Mouse (Mus musculus) forebrain, embryonic 14.5 days (tissue): ENCODE results near the gene Ccdc85b. TPM values are rescaled to one million over a fixed set of nuclear protein-coding genes. Genes with fewer than 3 reads are reported as not detected.

ENCODE experiments used
- ATAC-seq: fragments of 200-750 bp; cut with Nextera tagmentation; 2 replicates; pipeline ENCODE4 v1.8.0; 2017; ENCODE audit warnings: mild to moderate bottlenecking, moderate library complexity
- DNase-seq: peaks from one replicate; pipeline ENCODE4 v3.0.0-alpha.2; 2015; ENCODE audit warnings: low spot score
- H3K27ac ChIP-seq: fragments of 300-500 bp; sonication (generic); 2 replicates; pipeline ENCODE4 v1.5.1; 2014; ENCODE audit warnings: low read depth, mild to moderate bottlenecking, control low read depth, low read length, moderate library complexity
- H3K27me3 ChIP-seq: fragments of 300-500 bp; sonication (generic); replicated peaks from 2 replicates; pipeline ENCODE4 v1.6.1; 2014; ENCODE audit warnings: low read length, control low read depth, mixed read lengths; ENCODE audit not compliant: control insufficient read depth, insufficient read depth
- H3K36me3 ChIP-seq: fragments of 300-500 bp; sonication (generic); 2 replicates; pipeline ENCODE4 v1.6.1; 2014; ENCODE audit warnings: low read length, control low read depth; ENCODE audit not compliant: control insufficient read depth, insufficient read depth
- H3K4me1 ChIP-seq: fragments of 300-500 bp; sonication (generic); 2 replicates; pipeline ENCODE4 v1.6.1; 2014; ENCODE audit warnings: antibody characterized with exemption, low read length, control low read depth; ENCODE audit not compliant: control insufficient read depth, insufficient read depth
- H3K4me2 ChIP-seq: fragments of 300-500 bp; sonication (generic); 2 replicates; pipeline ENCODE4 v1.6.1; 2014; ENCODE audit warnings: mild to moderate bottlenecking, control low read depth, low read length
- H3K4me3 ChIP-seq: fragments of 300-500 bp; sonication (generic); 2 replicates; pipeline ENCODE4 v1.5.1; 2014; ENCODE audit warnings: low read depth, low read length, control low read depth
- H3K9ac ChIP-seq: fragments of 300-500 bp; sonication (generic); 2 replicates; pipeline ENCODE4 v1.6.1; 2014; ENCODE audit warnings: mild to moderate bottlenecking, low read length, control low read depth, moderate library complexity
- H3K9me3 ChIP-seq: fragments of 300-500 bp; sonication (generic); replicated peaks from 2 replicates; pipeline ENCODE4 v1.6.1; 2016; ENCODE audit warnings: low read length, control low read depth, mixed read lengths; ENCODE audit not compliant: control insufficient read depth
- WGBS: fragments of 180-500 bp; shearing (Covaris S2); extraction: QIAGEN DNeasy Blood & Tissue Kit; methylation state at CpG from one replicate; pipeline ENCODE4 v1.1.7; 2014; 5-methylcytosine and 5-hydroxymethylcytosine counted together
- polyA plus RNA-seq: library from polyadenylated mRNA; unstranded; fragments of >200 nt; fragmentation: Nextera tagmentation; extraction: Ambion mirVana; gene quantifications from 2 replicates; pipeline ENCODE4 v1.2.1, GENCODE M21; 2014

The Ccdc85b gene
- polyA plus RNA-seq, 1 experiment from 2014 or later = 5.9 TPM

DNA sequence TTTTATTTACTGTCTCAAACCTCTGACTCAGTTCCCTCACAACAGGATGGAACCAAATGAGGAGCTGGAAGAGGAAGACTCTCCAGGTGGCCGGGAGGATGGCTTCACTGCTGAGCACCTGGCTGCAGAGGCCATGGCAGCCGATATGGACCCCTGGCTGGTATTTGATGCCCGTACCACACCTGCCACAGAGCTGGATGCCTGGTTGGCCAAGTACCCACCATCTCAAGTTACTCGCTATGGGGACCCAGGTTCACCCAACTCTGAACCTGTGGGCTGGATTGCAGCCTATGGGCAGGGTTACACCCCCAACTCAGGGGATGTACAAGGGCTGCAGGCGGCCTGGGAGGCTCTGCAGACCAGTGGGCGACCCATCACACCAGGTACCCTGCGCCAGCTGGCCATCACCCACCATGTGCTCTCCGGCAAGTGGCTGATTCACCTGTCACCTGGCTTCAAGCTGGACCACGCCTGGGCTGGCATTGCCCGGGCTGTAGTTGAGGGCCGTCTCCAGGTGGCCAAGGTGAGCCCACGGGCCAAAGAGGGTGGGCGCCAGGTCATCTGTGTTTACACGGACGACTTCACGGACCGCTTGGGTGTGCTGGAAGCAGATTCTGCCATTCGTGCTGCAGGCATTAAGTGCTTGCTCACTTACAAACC is 31.7 kb downstream of the Ccdc85b start:
- H3K9ac ChIP-seq = peak overlapping the region; percentile 94
- ATAC-seq (no peak), DNase-seq (no peak)
- no peaks in the 10 kb centered on the region for H3K9me3 ChIP-seq
- WGBS = 90% methylated on average over 18 of the region's 18 CpGs
- peaks cover 16% of the 10 kb centered on the region for H3K4me1 ChIP-seq
- H3K27me3 ChIP-seq = no peaks in the 10 kb centered on the region
- H3K27ac ChIP-seq = peak overlapping the region; percentile 89; the same call in 1 of the 2 replicates
- H3K4me2 ChIP-seq = peak overlapping the region; percentile 82
- H3K36me3 ChIP-seq = peaks cover 28% of the 10 kb centered on the region
- peak overlapping the region; percentile 88 for H3K4me3 ChIP-seq

- H3K27ac ChIP-seq = peak within 1 kb of the TSS; percentile 89
- H3K4me1 ChIP-seq = peaks cover 16% of the 10 kb centered on the region
- H3K9ac ChIP-seq = peak within 1 kb of the TSS; percentile 94
- under 1% methylated on average over 65 of the region's 87 CpGs for WGBS
- peak; percentile 94 for ATAC-seq
- DNase-seq = peak; percentile 98
- H3K4me2 ChIP-seq = peak within 1 kb of the TSS; percentile 82
- H3K27me3 ChIP-seq = no peaks in the 10 kb centered on the region
- H3K9me3 ChIP-seq = no peaks in the 10 kb centered on the region
- H3K36me3 ChIP-seq = peaks cover 37% of the 10 kb centered on the region
- peak within 1 kb of the TSS; percentile 88 for H3K4me3 ChIP-seq
Measured at GRCm38 (mm10) chr19:5424782-5425741, 32.6 kb downstream of the Ccdc85b start, which contains the start of the genes Drap1 and AI837181. TSS of gene Drap1 (minus strand) at chr19:5424979. TSS of gene AI837181 (plus strand) at chr19:5425144.

GRCm38 (mm10) chr19:5424092-5424781 is 33.5 kb downstream of the Ccdc85b start:
- Histone ChIP-seq H3K4me2 (peak overlapping the region; percentile 71), H3K4me3 (peak overlapping the region; percentile 88), H3K9me3 (no peaks in the 10 kb centered on the region), H3K4me1 (peaks cover 16% of the 10 kb centered on the region), H3K9ac (peak overlapping the region; percentile 84), H3K27ac (peak overlapping the region; percentile 88), H3K27me3 (no peaks in the 10 kb centered on the region), H3K36me3 (peaks cover 38% of the 10 kb centered on the region)
- peak; percentile 71 for DNase-seq
- ATAC-seq = peak; percentile 67
- 0% methylated on average over 34 of the region's 48 CpGs for WGBS

- ATAC-seq (no peak), DNase-seq (no peak)
- H3K9ac ChIP-seq = peak overlapping the region; percentile 84
- peak overlapping the region; percentile 88 for H3K4me3 ChIP-seq
- H3K27me3 ChIP-seq = no peaks in the 10 kb centered on the region
- no peak overlapping the region for H3K27ac ChIP-seq
- H3K4me1 ChIP-seq = peaks cover 16% of the 10 kb centered on the region
- no peaks in the 10 kb centered on the region for H3K9me3 ChIP-seq
- peaks cover 38% of the 10 kb centered on the region for H3K36me3 ChIP-seq
- 68% methylated on average over 12 of the region's 12 CpGs for WGBS
- peak overlapping the region; percentile 71 for H3K4me2 ChIP-seq
Measured at GRCm38 (mm10) chr19:5423561-5423960, 34.1 kb downstream of the Ccdc85b start.

DNA sequence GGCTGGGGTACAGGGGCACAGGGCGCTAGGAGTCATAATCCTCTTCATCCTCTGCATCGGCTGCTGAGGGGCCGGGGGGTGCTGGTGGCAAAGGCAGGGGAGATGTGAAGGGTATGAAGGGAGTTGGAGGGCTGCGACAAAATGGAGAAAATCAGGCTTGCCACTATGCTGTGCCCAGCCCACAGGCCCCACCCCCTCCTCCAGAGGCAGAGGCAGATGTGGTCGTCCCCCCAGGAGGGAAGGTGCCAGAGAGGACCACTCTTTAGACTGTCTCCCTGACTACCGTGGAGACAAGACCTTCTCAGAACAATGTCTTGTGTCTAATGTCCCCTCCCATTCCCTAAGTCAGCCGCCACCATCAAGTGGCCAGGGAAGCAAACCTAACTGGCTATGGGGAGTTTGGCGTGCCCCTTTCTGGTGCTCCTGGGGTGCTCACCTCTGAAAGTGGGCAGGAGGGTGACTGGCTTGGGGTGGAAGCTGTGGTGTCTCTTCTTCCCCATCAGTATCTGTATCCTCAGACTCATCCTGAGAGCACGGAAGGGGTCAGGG is 34.7 kb downstream of the Ccdc85b start:
- Histone ChIP-seq H3K36me3 (peaks cover 38% of the 10 kb centered on the region), H3K9me3 (no peaks in the 10 kb centered on the region), H3K4me3 (no peak overlapping the region), H3K27ac (no peak overlapping the region), H3K9ac (peak overlapping the region; percentile 84; the same call in 1 of the 2 replicates), H3K4me2 (peak overlapping the region; percentile 71), H3K27me3 (no peaks in the 10 kb centered on the region), H3K4me1 (peaks cover 16% of the 10 kb centered on the region)
- ATAC-seq (no peak), DNase-seq (no peak)
- WGBS = 76% methylated on average over 9 of the region's 9 CpGs

DNA sequence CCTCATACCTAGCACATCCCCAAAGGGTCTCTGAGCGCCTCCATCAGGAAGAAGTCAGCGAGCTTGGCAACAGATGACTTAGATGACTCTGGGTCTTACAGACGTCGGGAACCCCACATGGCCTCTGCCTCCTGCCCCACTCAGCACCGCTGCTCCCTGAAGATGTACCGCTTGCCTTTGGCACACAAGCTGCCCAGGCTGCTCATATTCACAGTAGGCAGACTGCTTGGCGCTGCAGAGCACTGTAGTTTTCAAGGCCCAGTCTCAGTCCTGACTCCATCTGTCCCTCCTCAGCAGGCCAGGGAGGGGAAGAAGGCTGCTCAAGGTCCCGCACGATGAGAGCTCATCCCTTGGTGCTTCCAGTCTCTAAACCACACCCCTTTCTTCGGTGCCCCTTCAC is 35.4 kb downstream of the Ccdc85b start:
- Histone ChIP-seq H3K4me2 (no peak overlapping the region), H3K4me1 (peaks cover 16% of the 10 kb centered on the region), H3K4me3 (no peak overlapping the region), H3K36me3 (peaks cover 37% of the 10 kb centered on the region), H3K27ac (no peak overlapping the region), H3K9ac (no peak overlapping the region), H3K27me3 (no peaks in the 10 kb centered on the region), H3K9me3 (no peaks in the 10 kb centered on the region)
- no peak for ATAC-seq
- 90% methylated on average over 10 of the region's 10 CpGs for WGBS
- DNase-seq = no peak

DNA sequence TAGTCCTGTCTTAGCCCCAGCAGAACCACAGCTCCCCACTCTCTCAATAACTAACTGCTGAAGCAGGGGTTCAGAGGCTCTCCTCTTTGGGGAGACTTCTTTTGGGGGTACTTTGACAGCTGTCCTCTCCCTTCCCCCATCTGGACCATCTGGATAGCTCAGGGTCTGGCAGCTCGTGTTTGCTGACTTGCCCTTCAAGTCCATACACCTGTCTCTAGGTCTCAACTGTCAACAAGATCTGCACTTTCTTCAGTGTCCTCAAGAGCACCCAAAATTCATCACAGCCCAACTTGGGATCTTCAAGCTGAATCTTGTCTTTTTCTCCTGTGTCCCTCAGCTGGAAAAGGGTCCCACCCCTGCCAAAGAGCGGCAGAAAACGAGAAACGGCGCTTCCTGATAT is 35.9 kb downstream of the Ccdc85b start:
- Histone ChIP-seq H3K4me2 (no peak overlapping the region), H3K4me1 (peaks cover 16% of the 10 kb centered on the region), H3K27me3 (no peaks in the 10 kb centered on the region), H3K9ac (no peak overlapping the region), H3K36me3 (peaks cover 33% of the 10 kb centered on the region), H3K9me3 (no peaks in the 10 kb centered on the region), H3K4me3 (no peak overlapping the region), H3K27ac (no peak overlapping the region)
- no peak for DNase-seq
- WGBS = 95% methylated on average over 5 of the region's 5 CpGs
- no peak for ATAC-seq

DNA sequence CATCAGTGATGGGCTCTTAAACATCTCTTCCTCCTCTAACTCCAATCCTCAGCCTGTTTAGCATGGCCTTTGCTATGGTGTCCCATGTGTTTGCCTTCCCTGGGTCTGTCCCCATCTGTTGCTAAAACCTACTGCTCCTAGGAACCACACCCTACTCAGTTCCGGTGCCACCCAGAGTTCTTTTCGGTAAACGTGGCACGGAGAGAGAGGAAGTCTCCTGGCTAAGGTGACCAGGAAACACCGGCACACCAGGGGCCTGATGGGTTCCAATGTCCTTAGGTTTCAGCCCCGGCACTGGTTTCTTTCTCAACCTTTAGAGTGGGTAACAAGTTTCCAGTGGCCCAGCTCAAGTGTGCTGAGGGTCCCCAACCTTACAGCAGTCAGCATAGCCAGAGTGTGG is 37.1 kb downstream of the Ccdc85b start:
- Histone ChIP-seq H3K9ac (no peak overlapping the region), H3K4me3 (no peak overlapping the region), H3K9me3 (no peaks in the 10 kb centered on the region), H3K27me3 (no peaks in the 10 kb centered on the region), H3K4me2 (no peak overlapping the region), H3K4me1 (peaks cover 7% of the 10 kb centered on the region), H3K27ac (no peak overlapping the region), H3K36me3 (peaks cover 24% of the 10 kb centered on the region)
- WGBS = 94% methylated on average over 6 of the region's 6 CpGs
- DNase-seq (no peak), ATAC-seq (no peak)
